Mouse (Mus musculus): ENCODE measurements around the gene Dolk. TPM values are rescaled to one million over a fixed set of nuclear protein-coding genes. Genes with fewer than 3 reads are reported as not detected.

The Dolk gene
- total RNA-seq, 2 experiments from 2014 or later = 22.4 to 24.7 TPM

- peak in 1 of 2 experiments; percentile 23 for DNase-seq
- intact Hi-C loops (cut with DNase I) = no loop called here
Observed at GRCm38 (mm10) chr2:30253809-30254208, 32.3 kb downstream of the Dolk start.

- intact Hi-C loops (cut with DNase I) = no loop called here
- peak in 1 of 2 experiments; percentile 19 for DNase-seq
Observed at GRCm38 (mm10) chr2:30252521-30252920, 33.6 kb downstream of the Dolk start.

GRCm38 (mm10) chr2:30251417-30252104 is 34.6 kb downstream of the Dolk start:
- peak; percentile 48 to 55 for DNase-seq
- intact Hi-C loops (cut with DNase I) = no loop called here

GRCm38 (mm10) chr2:30250166-30251128 is 35.7 kb downstream of the Dolk start:
- intact Hi-C loops (cut with DNase I) = no loop called here
- peak in 1 of 2 experiments; percentile 19 for DNase-seq

GRCm38 (mm10) chr2:30249182-30249581 is 37.0 kb downstream of the Dolk start:
- intact Hi-C loops (cut with DNase I) = no loop called here
- DNase-seq = no peak

GRCm38 (mm10) chr2:30247681-30248080 is 38.5 kb downstream of the Dolk start:
- intact Hi-C loops (cut with DNase I) = no loop called here
- peak in 1 of 2 experiments; percentile 30 for DNase-seq

GRCm38 (mm10) chr2:30247036-30247435 is 39.1 kb downstream of the Dolk start:
- no peak for DNase-seq

GRCm38 (mm10) chr2:30244595-30245178 is 41.4 kb downstream of the Dolk start:
- intact Hi-C loops (cut with DNase I) = no loop called here
- DNase-seq = peak in 1 of 2 experiments; percentile 21

More at GRCm38 (mm10) chr2:30247036-30247435, 39.1 kb downstream of the Dolk start:
- intact Hi-C loops (cut with DNase I) = no loop called here

- DNase-seq = peak in 1 of 2 experiments; percentile 27
Observed at GRCm38 (mm10) chr2:30243391-30243790, 42.7 kb downstream of the Dolk start.

GRCm38 (mm10) chr2:30242509-30242908 is 43.6 kb downstream of the Dolk start:
- intact Hi-C loops (cut with DNase I) = no loop called here
- peak; percentile 66 to 78 for DNase-seq

More at GRCm38 (mm10) chr2:30243391-30243790, 42.7 kb downstream of the Dolk start:
- intact Hi-C loops (cut with DNase I) = no loop called here

- intact Hi-C loops (cut with DNase I) = no loop called here
- no peak for DNase-seq
Observed at GRCm38 (mm10) chr2:30240267-30240666, 45.9 kb downstream of the Dolk start, which contains the start of gene Gm28035. Gm28035 (plus strand) TSS chr2:30240567.

GRCm38 (mm10) chr2:30239777-30240176 is 46.4 kb downstream of the Dolk start:
- intact Hi-C loops (cut with DNase I) = loop anchor here (1.0 kb wide), 1 partner anchor 23 kb away; no protein-coding TSS in a partner anchor
- DNase-seq = peak; percentile 75 to 81

- peak; percentile 35 to 50 for DNase-seq
- intact Hi-C loops (cut with DNase I) = loop anchor here (1.0 kb wide), 1 partner anchor 23 kb away; no protein-coding TSS in a partner anchor
Observed at GRCm38 (mm10) chr2:30238906-30239465, 47.1 kb downstream of the Dolk start.

GRCm38 (mm10) chr2:30237881-30238280 is 48.3 kb downstream of the Dolk start:
- intact Hi-C loops (cut with DNase I) = loop anchor here (1.0 kb wide), 3 partner anchors 32 to 60 kb away; partner anchors contain the start of gene Spout1
- peak; percentile 75 to 87 for DNase-seq

GRCm38 (mm10) chr2:30237199-30237880 is 48.8 kb downstream of the Dolk start, which contains the start of gene Lrrc8a:
Lrrc8a (plus strand) TSS chr2:30237715.
- intact Hi-C loops (cut with DNase I) = loop anchor here (1.0 kb wide), 3 partner anchors 31 to 59 kb away; partner anchors contain the start of gene Spout1
- DNase-seq = peak; percentile 100

- DNase-seq = no peak
- intact Hi-C loops (cut with DNase I) = loop anchor here (1.0 kb wide), 3 partner anchors 30 to 58 kb away; partner anchors contain the start of gene Spout1
Observed at GRCm38 (mm10) chr2:30236426-30237198, 49.5 kb downstream of the Dolk start.

- intact Hi-C loops (cut with DNase I) = no loop called here
- DNase-seq = no peak
Observed at GRCm38 (mm10) chr2:30235593-30235992, 50.5 kb downstream of the Dolk start.
